Mouse (Mus musculus) hindlimb bud, embryonic 11.5 days (tissue): ENCODE data around the gene Rasal1.
A peak's percentile ranks its signal among the peaks of the same experiment; 100 is the strongest.

Experiments used
- DNase-seq: peaks from one replicate; pipeline ENCODE4 v3.0.0-alpha.2; 2012; ENCODE audit warnings: low read depth, low spot score; ENCODE audit errors: extremely low spot score

The Rasal1 gene

DNA sequence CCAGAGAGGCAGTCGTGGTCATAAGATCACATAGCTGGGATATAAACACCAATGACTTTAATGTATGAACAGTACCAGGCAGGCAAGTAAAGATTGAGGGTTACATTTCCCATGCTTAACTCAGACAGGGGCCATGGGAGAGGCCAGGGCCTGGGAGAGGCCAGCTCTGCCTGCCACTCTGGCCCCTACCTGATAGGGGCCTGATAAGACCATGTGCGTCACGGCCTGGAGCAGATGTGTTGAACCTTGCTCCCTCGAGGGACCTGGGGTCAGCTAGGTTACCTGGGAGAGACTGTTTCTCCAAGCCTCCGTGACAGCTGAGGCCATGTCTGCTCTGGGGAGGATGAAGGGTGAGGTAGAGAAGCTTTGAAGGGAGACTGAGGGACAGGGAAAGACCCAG lies 2.6 kb downstream of the Rasal1 start:
- DNase-seq: no peak

- no peak for DNase-seq
Measured at GRCm38 (mm10) chr5:120652915-120653701, 4.5 kb downstream of the Rasal1 start.

DNA sequence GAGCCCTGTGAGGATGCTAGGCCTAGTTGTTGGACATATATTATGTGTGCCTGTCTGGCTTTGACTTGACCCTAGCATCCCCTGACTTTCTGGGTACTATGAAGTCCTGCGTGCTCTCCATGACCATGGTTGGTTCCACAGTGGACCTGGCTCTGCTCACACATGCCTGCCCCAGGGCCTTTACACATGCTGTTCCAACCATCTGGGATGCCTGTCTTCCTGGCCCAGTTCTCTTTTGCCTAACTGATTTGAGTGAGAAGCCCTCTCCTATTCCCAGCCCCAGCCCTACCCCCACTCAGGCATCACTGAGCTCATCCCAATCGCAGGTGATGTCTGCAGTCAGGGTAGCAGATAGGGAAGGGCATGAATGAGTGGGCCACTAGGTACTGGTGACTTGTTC lies 5.3 kb downstream of the Rasal1 start:
- DNase-seq: no peak

DNA sequence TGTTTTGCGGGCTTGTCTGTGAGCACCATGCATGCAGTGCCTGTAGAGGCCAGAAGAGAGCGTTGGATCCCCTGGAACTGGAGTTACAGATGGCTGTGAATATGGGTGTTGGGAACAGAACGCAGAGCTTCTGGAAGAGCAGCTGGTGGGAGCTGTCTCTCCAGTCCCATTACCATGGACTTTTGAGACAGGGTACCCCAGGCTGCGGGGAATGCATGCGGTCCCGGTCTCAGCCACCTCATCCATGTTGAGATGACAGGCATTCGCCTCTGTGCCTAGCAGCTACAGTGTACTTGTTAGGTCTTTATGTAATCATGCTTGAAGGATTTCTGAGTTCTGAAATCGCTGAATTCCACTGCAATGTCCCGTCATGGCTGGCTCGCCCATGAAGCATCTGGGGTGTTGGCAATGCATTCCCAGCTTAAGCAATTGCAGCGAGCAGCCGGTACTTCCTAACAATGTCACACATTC lies 7.7 kb downstream of the Rasal1 start:
- DNase-seq: no peak

DNA sequence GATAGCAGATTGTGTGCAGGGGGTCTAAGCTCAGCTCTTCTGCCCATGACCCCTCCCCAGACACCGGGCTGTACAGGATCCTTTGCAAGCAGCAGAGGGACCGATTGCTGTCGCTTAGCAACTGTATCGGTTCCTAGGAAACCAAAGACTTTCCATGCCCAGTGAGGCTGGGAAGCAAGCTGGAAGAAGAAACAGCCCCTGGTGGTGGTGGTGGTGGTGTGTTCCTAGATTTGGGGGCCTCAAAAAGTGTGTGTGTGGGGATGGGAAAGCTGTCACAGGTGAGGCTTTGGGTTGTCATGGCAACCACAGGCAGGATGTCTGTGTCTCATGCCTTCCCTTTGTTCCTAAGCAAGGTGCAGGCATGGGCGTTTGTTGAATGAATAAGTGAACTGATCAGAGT lies 12.2 kb downstream of the Rasal1 start:
- DNase-seq: no peak

DNA sequence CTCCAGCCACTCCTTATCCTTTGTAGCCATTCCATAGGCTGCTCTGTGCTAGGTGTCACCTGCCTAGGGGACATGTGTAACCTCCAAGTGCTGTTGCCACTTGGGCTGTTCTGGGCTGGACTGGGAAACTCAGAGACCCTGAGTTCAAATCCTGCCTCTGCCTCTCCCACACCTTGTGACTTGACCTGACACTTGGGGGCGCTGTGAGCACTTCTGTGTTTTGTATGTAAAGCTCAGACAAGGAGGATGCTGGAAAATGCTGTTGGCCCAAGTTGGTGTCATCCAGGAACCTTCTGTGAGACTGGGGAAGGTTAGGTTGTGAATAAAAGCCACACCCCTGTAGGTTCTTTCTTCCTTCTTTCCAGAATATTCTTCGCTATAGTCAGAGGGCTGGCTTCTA lies 16.3 kb downstream of the Rasal1 start:
- no peak for DNase-seq

DNA sequence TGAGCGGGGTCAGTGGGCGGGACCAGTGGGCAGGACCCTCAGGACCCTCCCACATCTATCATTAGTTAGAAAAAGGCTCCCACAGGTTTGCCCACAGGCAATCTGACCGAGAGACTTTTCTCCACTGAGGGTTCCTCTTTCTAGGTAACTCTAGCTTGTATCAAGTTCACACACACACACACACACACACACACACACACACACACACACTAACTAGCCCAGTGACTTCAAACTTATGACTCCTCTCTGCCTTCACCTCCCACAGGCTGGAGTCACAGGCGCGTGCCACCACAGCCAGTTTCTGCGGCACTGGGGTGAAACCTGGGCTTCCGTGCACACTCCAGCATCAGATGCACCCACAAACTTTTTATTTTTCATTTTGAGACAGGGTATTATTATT lies 20.1 kb downstream of the Rasal1 start:
- DNase-seq: no peak

DNA sequence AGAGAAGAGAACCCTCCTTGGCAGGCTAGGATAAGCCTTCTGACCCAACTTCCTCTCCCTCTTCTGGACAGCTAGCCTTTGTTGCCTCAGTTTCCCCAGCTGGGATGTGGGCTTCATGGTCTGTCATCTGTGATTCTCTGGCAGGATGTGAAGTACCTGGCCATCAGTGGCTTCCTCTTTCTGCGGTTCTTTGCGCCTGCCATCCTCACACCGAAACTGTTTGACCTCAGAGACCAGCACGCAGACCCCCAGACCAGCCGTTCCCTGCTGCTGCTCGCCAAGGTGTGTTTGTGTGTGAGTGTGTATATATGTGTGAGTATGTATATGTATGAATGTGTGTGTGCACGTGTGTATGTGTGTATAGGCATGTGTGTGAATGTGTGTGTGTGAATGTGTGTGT lies 21.5 kb downstream of the Rasal1 start:
- no peak for DNase-seq

GRCm38 (mm10) chr5:120671865-120672264 lies 23.3 kb downstream of the Rasal1 start:
- no peak for DNase-seq

DNA sequence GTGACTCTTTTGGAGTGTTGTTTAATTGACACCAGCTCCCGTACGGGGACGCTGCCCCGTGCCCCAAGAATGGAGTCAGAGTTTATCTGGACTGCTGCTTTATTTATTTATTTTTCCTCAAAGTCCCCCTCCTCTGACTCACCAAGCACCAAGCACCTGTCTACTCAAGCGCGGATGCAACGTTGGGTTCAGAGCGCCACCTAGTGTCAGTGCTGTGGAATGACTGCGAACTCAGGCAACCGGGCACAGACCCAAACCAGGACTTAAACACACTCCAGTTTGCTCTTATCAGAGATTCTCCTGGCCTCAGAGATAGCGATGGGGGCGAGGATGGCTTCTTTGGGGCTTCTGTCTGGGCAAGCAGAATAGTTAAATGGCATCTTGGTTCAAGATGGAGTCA lies 25.0 kb downstream of the Rasal1 start:
- DNase-seq: no peak

DNA sequence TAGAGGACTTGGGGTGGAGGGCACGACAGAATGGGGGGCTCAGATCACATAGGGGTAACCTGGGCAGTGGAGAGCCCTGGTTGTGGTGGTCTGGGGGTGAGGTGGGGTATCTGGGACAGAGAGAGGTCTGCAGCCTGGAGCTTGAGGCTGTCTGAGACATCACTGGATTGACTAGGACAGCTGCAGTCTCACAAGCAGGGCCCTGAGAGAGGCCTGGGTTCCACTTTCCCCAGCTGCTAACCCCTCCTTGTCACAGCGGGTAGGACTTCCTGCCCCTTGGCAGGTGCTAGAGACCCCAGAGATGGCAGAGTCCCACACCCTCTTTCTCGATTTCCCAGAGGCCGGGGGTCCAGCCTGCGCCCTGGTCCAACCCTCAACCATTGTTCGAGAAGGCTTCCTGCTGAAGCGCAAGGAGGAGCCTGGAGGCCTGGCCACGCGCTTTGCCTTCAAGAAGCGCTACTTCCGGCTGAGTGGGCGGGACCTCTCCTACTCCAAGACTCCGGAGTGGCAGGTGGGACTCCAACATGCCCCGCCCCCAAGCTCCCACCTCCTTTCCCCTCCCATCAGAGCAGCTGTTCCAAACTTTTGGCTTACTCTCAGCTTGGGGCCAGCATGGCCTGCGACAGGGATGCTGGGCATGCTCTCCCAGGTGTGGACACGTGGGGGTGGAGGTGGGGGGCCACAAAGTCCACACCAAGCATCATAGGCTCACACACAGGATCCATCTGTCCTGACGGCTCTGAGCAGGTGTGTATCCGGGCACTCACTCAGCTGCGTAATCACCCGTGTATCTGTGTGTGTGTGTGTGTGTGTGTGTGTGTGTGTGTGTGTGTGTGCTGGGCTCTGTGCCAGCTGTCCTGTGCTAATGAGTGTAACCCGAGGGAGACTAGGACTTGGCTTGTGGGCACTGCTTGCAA lies 25.9 kb downstream of the Rasal1 start:
- no peak for DNase-seq

DNA sequence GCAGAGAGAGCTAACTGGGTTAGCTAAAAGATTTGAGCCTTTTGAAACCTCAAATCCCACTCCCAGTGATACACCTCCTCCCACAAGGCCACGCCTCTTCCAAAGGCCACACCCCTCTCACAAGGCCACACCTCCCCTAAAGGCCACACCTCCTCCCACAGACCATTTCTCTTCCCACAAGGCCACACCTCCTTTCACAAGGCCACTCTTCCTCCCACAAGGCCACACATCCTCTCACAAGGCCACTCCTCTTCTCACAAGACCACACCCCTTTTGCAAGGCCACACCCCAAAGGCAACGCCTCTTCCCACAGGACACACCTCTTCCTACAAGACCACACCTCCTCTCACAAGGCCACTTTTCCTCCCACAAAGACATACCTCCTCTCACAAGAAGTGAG lies 28.9 kb downstream of the Rasal1 start:
- no peak for DNase-seq

GRCm38 (mm10) chr5:120679676-120680555 lies 31.3 kb downstream of the Rasal1 start:
- DNase-seq: peak; percentile 74

DNA sequence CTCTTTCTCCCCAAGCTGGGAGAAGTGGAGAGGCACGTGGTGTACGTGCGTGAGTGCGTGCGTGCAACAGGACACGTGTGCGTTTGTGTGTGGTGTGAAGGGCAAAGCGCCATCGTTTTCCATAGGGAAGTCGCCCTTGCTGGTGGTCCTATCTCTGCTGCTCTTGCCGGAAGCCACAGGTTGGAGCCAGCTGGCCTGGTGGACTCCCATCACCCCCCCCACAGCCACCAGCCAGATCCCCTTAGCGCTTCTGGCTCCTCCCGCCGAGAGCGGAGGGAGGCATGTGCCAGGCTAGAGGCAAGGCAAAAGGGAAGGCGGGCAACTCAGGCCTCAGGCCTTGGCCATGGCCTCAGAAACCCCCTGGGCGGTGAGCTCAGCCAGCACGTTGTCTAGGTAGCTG lies 32.3 kb downstream of the Rasal1 start:
- DNase-seq: no peak

- DNase-seq: no peak
Measured at GRCm38 (mm10) chr5:120682982-120683771, 34.6 kb downstream of the Rasal1 start.

- no peak for DNase-seq
Measured at GRCm38 (mm10) chr5:120685678-120686077, 37.1 kb downstream of the Rasal1 start.

GRCm38 (mm10) chr5:120686749-120687483 lies 38.3 kb downstream of the Rasal1 start:
- DNase-seq: no peak

DNA sequence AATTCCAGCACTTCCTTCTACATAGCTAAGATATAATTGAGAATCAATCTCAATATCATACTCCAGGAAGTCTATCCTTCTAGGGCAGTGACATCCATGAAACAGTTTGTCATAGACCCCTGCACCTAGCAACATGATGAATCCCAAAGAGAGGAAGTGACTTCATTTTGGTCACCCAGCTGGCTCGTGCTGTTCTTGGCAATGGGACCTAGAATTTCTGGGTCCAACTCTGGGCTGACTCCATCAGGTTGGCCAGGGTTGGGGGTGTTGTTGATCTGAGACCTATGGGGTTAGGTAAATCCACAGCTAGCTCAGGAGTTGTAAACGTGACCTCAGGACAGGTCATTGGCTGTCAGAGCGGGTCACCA lies 38.9 kb downstream of the Rasal1 start:
- no peak for DNase-seq

- DNase-seq: no peak
Measured at GRCm38 (mm10) chr5:120687897-120688296, 39.3 kb downstream of the Rasal1 start.

DNA sequence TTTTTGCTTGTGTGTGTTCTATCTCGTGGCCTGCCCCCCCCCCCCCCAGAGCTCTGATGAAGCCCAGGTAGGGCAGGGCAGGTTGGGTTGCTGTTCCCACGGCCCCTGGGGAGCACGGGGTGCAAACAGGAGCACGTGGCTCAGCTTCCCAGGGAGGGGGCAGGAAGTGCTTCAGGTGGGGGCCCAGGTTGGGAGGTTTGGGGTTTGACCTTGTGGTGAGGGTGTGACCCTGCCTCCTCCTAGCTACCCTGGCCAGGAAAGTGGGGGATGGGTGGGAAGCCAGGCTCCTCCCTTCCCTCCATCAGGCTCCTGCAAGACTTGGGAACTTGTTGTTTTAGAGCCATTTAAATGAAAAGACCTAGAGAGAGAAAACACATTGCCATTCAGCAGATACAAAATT lies 39.8 kb downstream of the Rasal1 start:
- DNase-seq: no peak
